Mouse (Mus musculus): ENCODE results near the gene Bet1.

- TF ChIP-seq POLR2A (IDR thresholded peaks at IDR 0.05; ENCODE audit: low read depth, low read length) (no peak), CTCF (IDR thresholded peaks at IDR 0.05; ENCODE audit: extremely low read depth, insufficient read length, insufficient replicate concordance, low read depth, low read length) (no peak)
These were observed 17.1 kb downstream of the Bet1 start for GRCm38 (mm10) chr6:4069714-4070113.

All from small intestine, adult 2 months (tissue).